Mouse (Mus musculus): ENCODE data around the gene Zfp101.

Zfp101 gene

DNA sequence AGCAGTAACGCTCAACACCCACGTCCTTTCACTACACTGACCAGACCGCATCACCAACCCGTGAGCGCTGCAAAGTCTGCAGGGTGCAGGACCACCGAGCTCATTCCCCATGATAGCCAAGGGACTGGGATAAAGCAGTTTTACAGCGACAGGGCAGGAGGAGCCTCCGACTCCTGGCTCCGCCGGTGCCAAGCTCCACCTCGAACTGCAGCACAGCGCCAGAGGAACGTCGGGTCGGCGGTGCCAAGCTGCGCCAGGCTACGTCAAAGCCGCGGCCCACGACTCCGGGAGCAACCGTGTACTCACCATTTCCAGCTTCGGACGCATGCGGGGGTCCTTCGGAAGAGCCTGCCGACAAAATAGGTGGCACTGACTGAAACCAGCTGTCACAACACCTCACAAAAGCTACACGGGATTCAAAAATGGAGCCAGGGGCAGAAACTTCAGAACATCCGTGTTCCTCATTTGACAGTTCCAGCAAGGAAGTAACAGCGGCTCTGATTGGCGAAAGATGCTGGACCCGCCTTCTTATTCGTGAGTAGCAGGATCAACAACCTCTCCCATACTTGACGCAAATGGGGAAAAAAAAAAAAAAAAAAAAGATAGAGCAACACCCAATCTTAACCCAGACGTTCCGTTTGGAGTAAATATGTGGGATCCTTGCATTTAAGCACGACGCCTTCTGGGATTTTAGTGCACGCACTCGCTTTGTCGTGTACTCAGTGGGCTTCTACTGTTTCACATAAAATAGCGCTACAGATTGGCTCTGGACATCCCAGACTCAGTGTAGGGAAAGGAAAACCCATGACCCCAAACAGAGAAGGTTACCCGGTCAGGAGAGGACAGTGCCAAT lies at the start of gene Zfp101:
Gene Zfp101 (minus strand): TSS at position 460 of the 853 bp plus-strand sequence.
- DNase-seq: peak; percentile 87

DNA sequence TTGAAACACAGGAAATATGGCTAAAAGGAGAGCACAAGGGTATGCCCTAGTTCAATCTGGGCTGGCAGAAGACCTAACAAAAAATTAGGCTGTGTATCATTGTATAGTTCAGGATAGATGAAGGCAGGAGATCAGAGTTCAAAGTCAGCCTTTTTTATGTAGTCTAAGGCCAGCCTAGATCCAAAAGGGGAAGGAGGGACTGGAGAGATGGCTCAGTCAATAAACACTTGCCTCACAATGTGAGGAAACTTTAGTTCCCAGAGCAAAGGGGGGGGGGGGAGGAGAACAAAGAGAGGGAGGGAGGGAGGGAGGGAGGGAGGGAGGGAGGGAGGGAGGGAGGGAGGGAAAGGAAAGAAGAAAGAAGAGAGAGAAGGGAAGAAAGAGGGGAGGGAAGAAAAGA lies 46.7 kb upstream of the Zfp101 start:
- DNase-seq: no peak

DNA sequence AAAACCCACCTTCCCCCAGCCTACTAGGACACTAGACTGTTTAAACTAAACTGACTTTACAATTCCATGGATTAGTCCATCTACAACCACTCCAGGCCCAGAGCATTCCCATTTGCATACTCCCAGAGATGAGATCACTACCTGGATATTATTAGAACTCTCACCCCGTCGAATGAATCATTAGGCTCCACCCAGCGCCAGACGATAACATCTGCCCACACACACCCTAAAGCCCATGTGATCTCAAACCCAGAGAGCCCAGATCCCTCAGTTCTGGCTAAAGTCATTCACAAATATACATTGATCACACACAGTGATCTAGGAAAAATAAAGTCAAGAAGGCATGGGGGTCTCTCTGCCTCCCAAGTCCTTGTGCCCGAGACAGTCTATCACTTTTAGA lies 45.5 kb upstream of the Zfp101 start:
- DNase-seq: no peak

DNA sequence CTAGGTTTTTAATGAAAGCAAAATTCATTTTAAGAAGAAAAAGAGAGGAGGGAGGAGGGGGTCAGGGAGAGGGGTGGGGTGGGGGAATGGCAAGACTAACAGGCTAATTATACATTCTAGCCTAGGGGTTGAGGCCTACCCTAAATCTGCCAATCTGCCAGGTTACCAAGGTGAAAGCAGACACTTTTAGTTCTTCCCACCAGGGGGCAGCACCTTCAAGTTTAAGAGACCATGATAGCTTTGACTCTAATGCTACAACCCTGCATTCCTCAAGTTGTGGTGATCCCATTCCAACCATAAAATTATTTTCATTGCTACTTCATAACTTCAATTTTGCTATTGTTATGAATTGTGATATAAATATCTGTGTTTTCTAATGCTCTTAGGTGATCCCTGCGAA lies 44.7 kb upstream of the Zfp101 start:
- DNase-seq: peak; percentile 74

DNA sequence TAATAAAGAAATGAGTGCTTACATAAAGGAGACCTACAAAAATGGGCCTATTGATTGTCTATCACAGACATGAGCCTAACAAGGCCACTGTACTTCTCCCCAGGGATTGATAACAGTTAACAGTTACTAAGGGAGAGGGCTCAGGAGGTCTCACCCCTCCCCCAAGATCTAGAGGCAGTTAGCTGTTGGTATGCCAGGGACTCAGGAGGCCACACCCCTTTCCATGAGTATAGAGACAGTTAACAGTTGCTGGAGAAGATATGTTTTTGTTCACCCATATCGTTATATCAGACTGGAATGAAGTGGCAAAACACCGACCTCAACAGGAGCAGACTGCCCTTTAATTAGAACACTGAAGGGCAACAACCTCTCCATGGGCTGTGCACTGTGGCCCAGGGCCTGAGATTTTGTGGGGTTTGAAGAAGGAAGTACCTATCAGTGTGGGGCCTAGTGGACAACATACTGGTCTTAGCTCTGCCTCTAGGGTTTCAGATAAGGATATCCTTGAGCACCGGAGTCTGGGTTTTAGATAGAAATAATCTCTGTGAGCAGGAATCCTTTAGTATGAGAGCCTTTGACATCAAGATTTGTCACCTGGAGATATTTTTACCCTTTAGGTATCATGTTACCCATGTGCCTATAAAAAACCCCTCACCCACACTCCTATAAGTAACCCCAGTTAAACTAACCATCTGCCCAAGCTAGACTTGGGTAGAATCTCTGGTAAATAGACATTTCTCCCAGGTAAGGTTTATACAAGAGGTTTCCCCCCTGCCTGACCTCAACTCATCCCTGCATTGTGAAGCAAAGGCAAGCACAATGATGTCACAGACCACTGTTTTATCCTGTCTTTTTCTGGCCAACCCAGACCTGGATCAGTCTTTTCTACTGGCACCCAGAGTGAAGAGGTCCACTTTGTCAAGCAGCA lies 37.8 kb upstream of the Zfp101 start, which contains the start of gene Actl9:
Gene Actl9 (plus strand): TSS at position 878 of the 928 bp plus-strand sequence.
- peak; percentile 27 for DNase-seq

DNA sequence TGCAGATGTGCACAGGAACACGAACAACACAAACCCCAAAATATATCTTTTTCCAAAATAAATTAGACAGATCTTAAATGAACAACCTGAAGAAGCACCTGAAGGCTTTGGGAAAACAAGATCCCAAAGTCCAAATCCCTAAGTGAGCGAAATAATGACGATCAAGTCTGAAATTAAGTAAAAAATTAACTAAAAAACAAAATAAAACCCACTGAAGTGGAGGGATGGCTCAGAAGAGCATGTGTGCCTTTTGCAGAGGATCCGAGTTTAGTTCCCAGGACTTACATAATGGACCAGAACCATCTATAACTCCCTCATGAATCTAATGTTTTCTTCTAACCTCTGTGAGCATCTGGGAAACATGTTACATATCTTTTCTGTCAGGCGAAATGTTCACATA lies 2.2 kb downstream of the Zfp101 start:
- DNase-seq: no peak

DNA sequence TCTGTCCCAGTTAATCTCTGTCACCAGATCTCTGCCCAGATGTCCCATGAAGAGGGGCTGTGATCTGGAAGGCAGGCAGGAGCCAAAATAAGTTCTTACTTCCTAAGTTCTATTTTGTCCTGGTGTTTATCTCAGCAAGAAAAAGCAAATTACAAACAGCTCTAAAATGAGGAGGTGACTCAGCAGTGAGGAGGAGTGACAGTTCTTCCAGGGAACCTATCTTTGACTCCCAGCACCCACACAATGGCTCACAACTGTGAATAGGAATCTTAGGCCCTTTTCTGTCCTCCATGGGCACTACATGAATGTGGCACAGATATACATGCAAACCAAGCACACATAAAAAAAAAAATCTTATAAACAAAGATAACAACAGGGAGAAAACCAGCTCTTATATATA lies 8.7 kb downstream of the Zfp101 start:
- DNase-seq: no peak

DNA sequence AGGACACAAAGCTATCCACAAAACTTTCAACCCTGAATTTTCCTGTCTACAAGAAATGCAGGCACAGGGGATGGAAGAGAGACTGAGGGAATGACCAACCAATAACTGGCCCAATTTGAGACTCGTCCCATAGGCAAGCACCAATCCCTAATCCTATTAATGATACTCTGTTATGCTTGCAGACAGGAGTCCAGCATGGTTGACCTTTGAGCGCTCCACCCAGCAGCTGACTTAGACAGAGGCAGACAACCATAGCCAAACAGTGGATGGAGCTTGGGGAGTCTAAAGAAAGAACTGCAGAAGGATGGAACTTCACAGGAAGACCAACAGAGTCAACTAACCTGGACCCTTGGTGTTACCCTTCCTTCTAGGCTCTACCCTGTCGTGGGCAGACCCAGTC lies 21.6 kb downstream of the Zfp101 start:
- DNase-seq: no peak

DNA sequence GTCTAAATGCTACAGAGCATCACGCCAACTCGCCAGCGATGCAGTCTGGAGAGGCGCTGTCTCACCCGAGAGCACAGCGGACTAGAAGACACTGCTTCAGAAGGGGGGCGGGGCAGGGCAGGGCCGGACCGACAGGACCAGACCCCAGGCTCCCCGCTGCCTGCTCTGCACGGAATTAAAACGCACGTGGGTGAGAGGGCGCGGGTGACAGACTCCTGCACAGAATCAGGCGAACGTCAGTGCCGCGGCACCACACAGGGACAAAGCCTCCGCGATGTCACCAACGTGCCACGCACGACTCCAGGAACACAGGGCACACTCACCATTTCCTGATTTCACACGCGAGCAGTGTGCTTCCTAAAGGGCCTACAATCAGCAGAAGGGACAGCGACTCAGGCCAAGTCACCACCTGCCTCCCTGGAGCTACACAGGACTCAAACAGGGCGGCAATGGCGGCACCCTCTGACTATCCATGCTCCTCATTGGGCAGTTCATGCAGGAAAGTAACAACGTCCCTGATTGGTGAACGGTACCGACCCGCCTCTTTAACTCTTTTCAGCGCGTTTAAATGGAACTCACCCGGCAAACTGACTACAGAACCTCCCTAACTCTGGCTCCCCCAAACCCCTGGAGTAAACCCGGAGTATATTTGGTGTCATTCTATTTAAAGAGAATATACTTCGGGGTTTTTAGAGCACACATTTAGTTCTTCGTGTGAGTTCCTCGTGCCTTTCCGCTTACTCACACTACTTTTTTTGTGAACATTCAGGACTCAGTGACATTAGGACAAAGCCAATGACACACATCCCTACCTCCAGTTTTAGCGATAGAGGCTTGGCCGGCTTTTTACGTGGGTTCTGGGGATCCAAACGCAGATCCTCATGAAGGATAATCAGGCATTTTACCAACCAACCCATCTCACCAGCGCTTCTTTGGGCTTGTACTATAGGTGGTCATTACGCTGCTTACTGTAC lies 35.7 kb downstream of the Zfp101 start, which contains the start of gene Zfp81:
Gene Zfp81 (minus strand): TSS at position 468 of the 974 bp plus-strand sequence.
- DNase-seq: peak; percentile 85

DNA sequence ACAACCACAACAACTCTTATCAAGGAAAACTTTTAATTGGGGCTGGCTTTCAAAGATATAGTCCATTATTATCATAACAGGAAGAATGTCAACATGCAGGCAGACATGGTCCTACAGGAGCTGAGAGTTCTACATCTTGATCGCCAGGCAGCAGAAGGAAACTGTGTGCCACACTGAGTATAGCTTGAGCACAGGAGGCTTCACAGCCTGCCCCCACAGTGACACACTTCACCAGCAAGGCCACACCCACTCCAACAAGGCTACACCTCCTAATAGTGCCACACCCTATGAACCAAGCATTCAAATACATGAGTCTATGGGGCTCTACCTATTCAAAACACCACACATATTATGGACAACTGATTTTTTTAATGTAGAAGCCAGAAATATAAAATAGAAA lies 41.5 kb downstream of the Zfp101 start:
- DNase-seq: no peak
